Mouse (Mus musculus): ENCODE measurements around the gene Gab1. TPM values are rescaled to one million over a fixed set of nuclear protein-coding genes. Genes with fewer than 3 reads are reported as not detected.

Gab1 gene
- 0.28 to 1.5 TPM (median 0.64 TPM) in 4 replicates for total RNA-seq (2023)

GRCm38 (mm10) chr8:80880196-80881106 lies at the start of gene Gab1:
Gab1 (minus strand) TSS chr8:80880519.

GRCm38 (mm10) chr8:80739155-80739924 lies 141.0 kb downstream of the Gab1 start, which contains the start of gene Smarca5:
Smarca5 (minus strand) TSS chr8:80739497.

Other genes starting within 250 kb of the Gab1 start
- 196 to 209 TPM (median 201 TPM) in 4 replicates for gene Smarca5, start 141.0 kb downstream of the Gab1 start, total RNA-seq (2023)
- gene Usp38, start 134.4 kb upstream of the Gab1 start, total RNA-seq (2023) = 86.1 to 89.1 TPM (median 87.7 TPM) in 4 replicates

Measured in B cell, adult 62 days (primary cell).